Mouse (Mus musculus): ENCODE results near the gene Dram1.
A peak's percentile ranks its signal among the peaks of the same experiment; 100 is the strongest.

The Dram1 gene

DNA sequence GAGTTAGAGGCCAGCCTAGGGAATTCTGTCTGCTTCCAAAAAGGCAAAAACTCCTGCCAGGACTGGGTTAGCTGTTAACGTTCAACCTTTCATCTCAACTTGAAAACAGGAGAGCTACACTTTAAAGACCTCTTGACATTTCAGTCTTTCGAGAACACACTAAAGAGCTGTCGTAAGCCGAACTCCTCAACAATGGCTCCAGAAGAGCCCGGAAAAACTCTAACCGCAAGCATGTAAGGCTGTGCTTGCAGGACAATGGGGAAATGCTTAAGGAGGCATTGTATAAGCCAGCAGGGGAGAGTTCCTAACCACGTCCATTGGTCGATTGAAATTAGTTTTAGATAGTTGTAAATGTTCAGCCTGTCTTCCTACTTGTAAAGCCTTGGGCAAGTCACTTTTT, 29.1 kb downstream of the Dram1 start:
- no peak for DNase-seq (ENCODE audit: low spot score in 2 of 2)

- DNase-seq (ENCODE audit: low spot score in 2 of 2), result no peak
Observed at GRCm38 (mm10) chr10:88346454-88347245, 32.2 kb downstream of the Dram1 start.

GRCm38 (mm10) chr10:88345899-88346401, 32.9 kb downstream of the Dram1 start:
- no peak for DNase-seq (ENCODE audit: low spot score in 2 of 2)

- no peak for DNase-seq (ENCODE audit: low spot score in 2 of 2)
Observed at GRCm38 (mm10) chr10:88341368-88341767, 37.5 kb downstream of the Dram1 start.

DNA sequence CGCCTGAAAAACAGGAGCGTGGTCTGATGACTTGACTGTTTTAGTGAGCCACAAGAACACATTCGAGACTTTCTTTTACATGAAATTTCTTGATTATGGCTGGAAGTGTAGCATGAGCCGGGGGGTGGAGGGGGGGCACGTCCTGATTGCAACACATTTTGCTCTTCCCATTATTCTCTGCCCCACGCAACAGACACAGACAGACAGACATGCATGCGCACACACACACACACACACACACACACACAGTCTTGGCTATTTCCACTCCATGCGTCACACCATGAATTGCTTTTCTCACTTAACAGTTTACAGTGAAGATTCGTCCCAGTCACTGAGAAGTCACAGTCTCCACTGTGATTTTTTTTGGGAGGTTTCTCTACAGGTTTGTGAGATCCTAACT, 38.2 kb downstream of the Dram1 start:
- no peak for DNase-seq (ENCODE audit: low spot score in 2 of 2)

GRCm38 (mm10) chr10:88330695-88331094, 48.2 kb downstream of the Dram1 start:
- DNase-seq (ENCODE audit: low spot score in 2 of 2), result peak in 1 of 2 experiments; percentile 23

DNA sequence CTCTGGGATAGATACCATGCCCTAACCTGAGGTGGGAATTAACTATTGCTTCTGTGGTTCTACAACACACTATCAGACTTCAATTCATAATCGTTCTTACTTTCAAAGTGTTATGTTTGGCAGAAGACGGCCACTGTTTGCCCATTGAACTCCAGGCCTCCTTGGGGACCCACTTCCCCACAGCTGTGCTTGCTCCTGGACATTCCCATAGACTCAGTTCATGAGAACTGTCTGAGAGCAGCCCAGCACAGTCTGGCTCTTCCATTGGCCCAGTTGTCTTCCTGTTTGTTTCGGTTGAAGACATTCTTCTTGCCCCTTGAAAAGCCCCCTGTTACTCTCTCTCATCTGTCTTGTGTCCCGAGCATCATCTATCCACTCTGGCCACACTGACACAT, 50.8 kb downstream of the Dram1 start:
- no peak for DNase-seq (ENCODE audit: low spot score in 2 of 2)

DNA sequence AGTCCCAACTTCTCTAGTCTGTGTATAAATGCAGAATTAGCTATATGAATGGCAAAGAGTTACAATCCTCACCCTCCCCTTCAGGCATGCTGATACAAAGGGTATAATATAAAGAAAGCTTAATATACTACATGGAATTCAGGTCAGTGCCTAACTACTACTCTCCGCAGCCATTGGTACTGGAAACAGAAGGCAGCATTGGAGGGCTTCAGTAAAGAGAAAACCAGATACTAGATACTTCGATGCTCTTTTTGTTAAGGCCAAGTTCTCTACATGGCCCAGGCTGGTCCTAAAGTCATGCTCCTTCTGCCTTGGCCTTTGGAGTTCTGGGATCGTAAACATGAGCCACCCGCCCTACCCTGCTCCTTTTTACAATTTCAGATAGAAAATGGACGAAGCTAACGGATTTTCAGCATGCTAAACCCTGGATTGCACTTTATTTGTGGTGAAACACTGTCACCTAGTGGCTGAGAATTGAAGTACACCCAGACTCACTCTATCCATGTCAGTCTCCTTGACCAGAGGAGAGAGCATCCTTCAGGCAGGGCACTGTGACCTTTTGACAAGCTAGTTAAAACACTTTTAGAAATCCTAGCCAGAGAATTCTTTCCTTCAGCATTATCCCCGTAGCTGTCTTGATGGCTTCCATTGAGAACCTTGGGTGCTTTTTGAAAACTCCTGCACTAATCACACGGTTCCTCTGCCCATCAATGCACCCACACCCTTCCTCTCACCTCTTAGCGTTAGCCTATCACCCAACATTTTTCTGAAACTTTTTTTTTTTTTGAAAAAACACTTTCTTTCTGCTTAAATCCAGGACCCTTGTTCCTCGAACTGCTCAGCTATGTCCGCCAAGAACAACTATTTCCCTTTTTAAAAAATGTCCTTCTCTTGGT, 51.5 kb downstream of the Dram1 start:
- DNase-seq (ENCODE audit: low spot score in 2 of 2), result peak; percentile 83 to 85

DNA sequence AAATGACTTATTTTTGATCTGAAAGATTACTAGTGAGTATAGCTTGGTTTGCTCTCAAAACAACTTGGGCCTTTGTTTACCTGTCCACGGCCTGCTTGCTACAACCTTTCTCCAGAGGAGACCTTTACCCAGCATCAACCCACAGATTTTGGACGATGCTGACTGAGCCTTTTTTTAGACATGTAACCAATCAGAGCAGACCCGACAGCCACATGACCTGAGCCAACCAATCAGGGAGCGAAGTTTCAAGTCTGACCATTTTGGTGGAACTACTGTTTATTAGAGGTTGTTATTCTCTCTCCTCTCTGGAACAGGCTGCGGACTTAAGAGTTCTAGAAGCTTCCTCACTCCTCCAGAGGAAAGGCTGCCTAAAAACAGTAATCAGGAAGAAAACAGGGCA, 57.1 kb downstream of the Dram1 start:
- DNase-seq (ENCODE audit: low spot score in 2 of 2), result no peak

DNA sequence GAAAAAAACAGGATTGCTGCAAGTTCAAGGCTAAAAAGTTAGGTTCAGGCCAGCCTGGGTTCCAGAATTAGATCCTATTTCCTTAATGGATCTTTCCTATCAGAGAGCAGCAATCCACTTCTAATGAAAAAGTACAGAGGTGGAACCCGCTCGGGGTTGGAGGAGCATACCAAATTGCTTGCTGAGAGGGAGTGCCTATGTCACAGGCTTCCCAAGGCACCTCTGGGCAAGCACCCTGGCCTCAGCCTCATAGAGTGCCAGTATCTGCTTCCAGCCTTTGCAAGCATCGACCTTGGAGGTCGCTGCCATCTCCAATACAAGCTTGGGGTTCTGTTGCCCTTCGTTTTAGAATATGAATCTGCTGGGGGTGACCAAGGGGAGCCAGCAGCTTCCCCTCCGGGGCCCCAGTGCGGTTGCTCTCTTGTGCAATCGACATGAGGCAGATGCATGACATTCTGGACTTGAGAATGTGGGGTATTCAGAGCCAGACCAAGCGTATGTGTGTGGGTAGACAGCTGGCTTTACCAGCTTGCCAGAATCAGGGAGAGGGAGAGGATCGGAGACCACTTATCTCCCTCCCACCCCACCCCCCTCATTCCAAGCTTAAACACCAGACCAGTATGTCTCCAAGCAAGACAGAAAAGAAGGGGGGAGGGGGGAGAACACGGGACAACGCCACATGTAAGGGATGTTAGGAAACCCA, 58.0 kb downstream of the Dram1 start:
- no peak for DNase-seq (ENCODE audit: low spot score in 2 of 2)

GRCm38 (mm10) chr10:88318179-88318578, 60.7 kb downstream of the Dram1 start:
- DNase-seq (ENCODE audit: low spot score in 2 of 2), result no peak

DNA sequence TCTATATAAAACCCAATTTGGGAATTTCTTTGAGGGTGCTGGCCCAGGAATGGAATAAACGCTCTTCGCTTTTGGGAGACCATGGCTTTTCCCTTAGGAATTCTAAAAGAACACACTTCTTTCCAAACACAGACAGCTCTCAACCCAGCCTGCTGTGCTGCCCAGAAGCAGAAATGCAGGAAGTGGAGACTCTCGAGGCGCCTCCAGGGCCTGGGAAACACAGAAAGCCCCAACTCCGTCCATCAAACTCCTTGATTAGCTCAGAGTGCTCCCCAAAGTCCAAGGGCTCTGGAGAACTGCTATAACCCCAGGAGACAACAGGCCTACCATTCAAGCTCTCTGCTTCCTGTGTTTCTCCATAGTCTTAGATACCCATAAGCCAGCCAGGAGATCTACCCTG, 61.7 kb downstream of the Dram1 start:
- no peak for DNase-seq (ENCODE audit: low spot score in 2 of 2)

DNA sequence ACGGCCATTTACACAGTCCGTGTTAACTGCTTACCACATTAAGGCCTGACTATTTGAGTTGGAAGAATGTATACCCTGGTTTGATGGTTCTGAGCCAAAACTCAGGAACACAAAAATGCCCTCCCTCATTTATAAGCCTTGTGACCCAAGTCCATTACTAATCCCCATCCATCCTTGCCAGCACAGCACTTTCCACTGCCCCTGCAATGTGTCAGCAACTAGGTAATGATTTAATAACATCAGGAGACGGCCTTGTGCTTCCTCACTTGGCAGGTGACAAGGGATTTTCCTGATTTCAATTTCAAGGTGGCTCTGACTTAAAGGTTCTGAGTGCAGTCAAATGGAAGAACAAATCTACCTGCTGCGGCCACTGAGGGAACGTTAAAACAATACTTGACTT, 64.0 kb downstream of the Dram1 start:
- DNase-seq (ENCODE audit: low spot score in 2 of 2), result no peak

- DNase-seq (ENCODE audit: low spot score in 2 of 2), result no peak
Observed at GRCm38 (mm10) chr10:88309851-88310250, 69.0 kb downstream of the Dram1 start.

- no peak for DNase-seq (ENCODE audit: low spot score in 2 of 2)
Observed at GRCm38 (mm10) chr10:88306235-88306634, 72.6 kb downstream of the Dram1 start.

DNA sequence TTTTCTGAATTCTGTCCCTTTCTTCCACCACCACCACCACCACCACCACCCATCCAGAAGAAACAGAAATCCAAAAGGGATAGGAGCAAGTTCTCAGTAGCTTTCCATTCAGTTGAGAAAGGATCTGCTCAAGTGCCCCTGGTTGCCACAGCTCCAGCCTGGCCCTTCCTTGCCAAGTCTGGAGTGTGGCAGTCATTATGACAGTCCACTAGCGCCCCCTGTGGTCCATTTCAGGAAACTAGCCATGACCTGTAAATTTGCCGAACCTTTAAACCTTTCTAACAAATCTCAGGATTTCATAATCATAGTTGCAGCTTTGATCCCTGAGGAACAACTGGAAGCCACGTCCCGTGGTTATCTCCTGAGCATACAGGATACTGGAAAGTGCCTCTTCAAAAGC, 74.6 kb downstream of the Dram1 start:
- peak; percentile 56 to 77 for DNase-seq (ENCODE audit: low spot score in 2 of 2)

- DNase-seq (ENCODE audit: low spot score in 2 of 2), result no peak
Observed at GRCm38 (mm10) chr10:88303079-88303478, 75.8 kb downstream of the Dram1 start.

DNA sequence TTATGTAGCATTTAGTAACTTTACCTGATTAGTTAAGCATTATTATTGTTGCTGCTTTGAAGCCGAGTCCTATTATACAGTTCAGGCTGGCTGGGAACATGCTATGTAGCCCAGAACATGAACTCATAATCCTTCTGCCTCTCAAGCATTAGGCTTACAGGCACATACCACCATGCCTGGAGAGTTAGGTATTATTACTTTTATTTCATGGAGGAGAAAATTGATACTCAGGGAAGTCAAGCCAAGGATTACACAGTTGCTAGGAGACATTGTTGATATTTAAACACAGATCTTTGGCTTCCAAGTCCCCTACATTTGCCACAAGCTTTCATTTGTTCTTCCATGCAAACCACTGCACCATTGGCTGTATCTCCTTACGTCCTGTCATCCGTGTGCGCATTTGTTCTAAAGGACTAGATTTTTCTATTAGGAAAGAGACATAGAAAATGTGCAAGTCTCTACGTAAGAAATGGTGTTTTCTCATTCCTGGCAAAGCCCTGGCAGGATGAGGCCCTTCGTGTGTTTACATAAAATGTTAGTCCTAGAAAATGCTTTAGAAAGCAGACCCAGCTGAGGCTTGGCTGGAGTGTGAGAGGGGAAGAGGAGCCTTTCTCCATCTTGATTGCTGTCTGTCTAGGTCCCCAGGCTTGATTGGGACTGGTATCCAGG, 76.9 kb downstream of the Dram1 start:
- DNase-seq (ENCODE audit: low spot score in 2 of 2), result no peak

- DNase-seq (ENCODE audit: low spot score in 2 of 2), result no peak
Observed at GRCm38 (mm10) chr10:88296991-88297390, 81.9 kb downstream of the Dram1 start.

DNA sequence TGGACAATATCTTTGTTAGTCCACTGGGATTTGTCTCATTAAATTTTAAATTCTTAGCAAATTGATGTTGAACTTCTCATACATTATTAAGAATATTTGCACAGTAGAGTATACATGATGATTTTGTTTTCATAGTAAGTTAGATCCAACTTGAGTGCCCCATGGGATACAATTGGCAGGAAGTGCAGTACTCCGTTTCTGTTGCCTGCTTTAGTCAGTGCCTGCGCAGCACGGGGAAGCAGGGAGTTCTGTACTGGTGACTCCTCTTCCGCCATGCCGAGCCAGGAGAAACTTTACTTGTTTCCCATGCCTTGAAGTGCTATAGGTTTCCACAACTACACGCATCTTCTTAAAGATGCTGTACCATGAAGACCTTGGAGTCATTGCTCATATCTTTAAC, 83.8 kb downstream of the Dram1 start:
- DNase-seq (ENCODE audit: low spot score in 2 of 2), result no peak

GRCm38 (mm10) chr10:88288061-88288460, 90.8 kb downstream of the Dram1 start:
- no peak for DNase-seq (ENCODE audit: low spot score in 2 of 2)

DNA sequence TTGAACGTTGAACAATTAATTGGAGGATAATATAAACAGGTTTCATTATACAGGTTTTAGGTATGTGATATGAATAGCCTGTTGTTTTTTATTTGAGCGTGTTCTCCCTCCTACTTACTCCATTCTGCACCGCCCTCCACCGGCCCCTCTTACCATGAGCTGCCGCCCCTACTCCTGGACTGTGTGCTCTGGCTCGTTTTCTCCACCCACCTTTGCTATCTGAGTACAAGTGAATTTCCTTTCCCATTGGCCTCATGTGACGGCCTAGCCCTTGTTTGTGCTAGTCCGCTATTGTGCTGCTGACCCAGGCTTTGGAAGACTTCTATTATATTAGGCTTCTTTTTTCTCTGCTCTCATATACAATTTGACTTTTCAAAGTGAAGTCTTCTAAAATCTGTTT, 91.6 kb downstream of the Dram1 start:
- no peak for DNase-seq (ENCODE audit: low spot score in 2 of 2)
